Mouse (Mus musculus): ENCODE data around the gene Dnajc30. TPM values are rescaled to one million over a fixed set of nuclear protein-coding genes. Genes with fewer than 3 reads are reported as not detected.

Gene Dnajc30
- polyA plus RNA-seq, 1 experiment from 2014 or later: 44.5 TPM

DNA sequence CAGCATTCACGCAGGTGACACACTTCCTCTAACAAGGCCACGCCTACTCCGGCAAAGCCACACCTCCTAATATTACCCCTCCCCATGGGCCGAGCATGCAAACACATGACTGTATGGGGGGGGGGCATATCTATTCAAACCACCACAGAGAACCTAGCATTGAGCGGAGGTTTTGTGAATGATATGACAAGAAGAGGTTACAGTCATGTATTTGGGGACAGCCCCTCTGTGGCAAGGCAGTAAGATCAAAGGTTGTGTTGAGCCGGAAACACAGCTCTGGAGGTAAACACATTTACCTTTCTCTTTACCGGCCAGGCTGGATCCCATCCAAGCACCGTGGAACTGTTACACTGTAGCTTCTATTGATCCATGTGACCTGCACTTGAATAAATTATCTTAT, 51.2 kb downstream of the Dnajc30 start:
- H3K4me2 ChIP-seq: no peak overlapping the region
- H3K9ac ChIP-seq (replicated peaks): no peak overlapping the region
- no peak overlapping the region for H3K27ac ChIP-seq (replicated peaks)
- WGBS: 94% methylated on average over 8 of the region's 8 CpGs
- H3K4me1 ChIP-seq: no peaks in the 10 kb centered on the region
- no peak overlapping the region for H3K4me3 ChIP-seq (replicated peaks)
- no peak for ATAC-seq (ENCODE audit: low FRiP score)
- no peaks in the 10 kb centered on the region for H3K27me3 ChIP-seq (replicated peaks)
- no peaks in the 10 kb centered on the region for H3K36me3 ChIP-seq
- H3K9me3 ChIP-seq (replicated peaks): no peaks in the 10 kb centered on the region

Other genes with a start within 250 kb of the Dnajc30 start
- gene Tmem270, start 157.5 kb upstream of the Dnajc30 start, polyA plus RNA-seq (2015; fragmentation: Nextera tagmentation; extraction: Ambion mirVana): not detected in 2 replicates
- gene Cldn13, start 148.7 kb upstream of the Dnajc30 start, polyA plus RNA-seq (2015; fragmentation: Nextera tagmentation; extraction: Ambion mirVana): not detected in 2 replicates
- gene Mettl27, start 131.8 kb upstream of the Dnajc30 start, polyA plus RNA-seq (2015; fragmentation: Nextera tagmentation; extraction: Ambion mirVana): 4.2 and 9.2 TPM in 2 replicates
- 0.13 and 10.1 TPM in 2 replicates for gene Cldn4, start 117.3 kb upstream of the Dnajc30 start, polyA plus RNA-seq (2015; fragmentation: Nextera tagmentation; extraction: Ambion mirVana)
- 0.96 and 16.8 TPM in 2 replicates for gene Cldn3, start 78.0 kb upstream of the Dnajc30 start, polyA plus RNA-seq (2015; fragmentation: Nextera tagmentation; extraction: Ambion mirVana)
- 73.0 and 77.0 TPM in 2 replicates for gene Abhd11, start 55.0 kb upstream of the Dnajc30 start, polyA plus RNA-seq (2015; fragmentation: Nextera tagmentation; extraction: Ambion mirVana)
- 118 and 141 TPM in 2 replicates for gene Stx1a, start 40.7 kb upstream of the Dnajc30 start, polyA plus RNA-seq (2015; fragmentation: Nextera tagmentation; extraction: Ambion mirVana)
- 75.0 and 87.9 TPM in 2 replicates for gene Bud23, start 757 bp downstream of the Dnajc30 start, polyA plus RNA-seq (2015; fragmentation: Nextera tagmentation; extraction: Ambion mirVana)
- 30.3 and 34.0 TPM in 2 replicates for gene Vps37d, start 14.1 kb downstream of the Dnajc30 start, polyA plus RNA-seq (2015; fragmentation: Nextera tagmentation; extraction: Ambion mirVana)
- 0.79 and 0.84 TPM in 2 replicates for gene Mlxipl, start 25.7 kb downstream of the Dnajc30 start, polyA plus RNA-seq (2015; fragmentation: Nextera tagmentation; extraction: Ambion mirVana)
- 15.8 and 17.5 TPM in 2 replicates for gene Tbl2, start 85.5 kb downstream of the Dnajc30 start, polyA plus RNA-seq (2015; fragmentation: Nextera tagmentation; extraction: Ambion mirVana)
- 44.6 and 46.4 TPM in 2 replicates for gene Bcl7b, start 104.1 kb downstream of the Dnajc30 start, polyA plus RNA-seq (2015; fragmentation: Nextera tagmentation; extraction: Ambion mirVana)
- 23.6 and 27.1 TPM in 2 replicates for gene Baz1b, start 123.1 kb downstream of the Dnajc30 start, polyA plus RNA-seq (2015; fragmentation: Nextera tagmentation; extraction: Ambion mirVana)
- gene Fzd9, start 187.0 kb downstream of the Dnajc30 start, polyA plus RNA-seq (2015; fragmentation: Nextera tagmentation; extraction: Ambion mirVana): 11.0 and 14.8 TPM in 2 replicates